Mouse (Mus musculus) layer of hippocampus, adult 9-10 months (tissue): Measurements from ENCODE around the gene Amigo2.

ENCODE experiments used
- DNase-seq: peaks from one replicate; pipeline ENCODE4 v3.0.0; 2022; ENCODE audit warnings: low spot score

Amigo2 gene

DNA sequence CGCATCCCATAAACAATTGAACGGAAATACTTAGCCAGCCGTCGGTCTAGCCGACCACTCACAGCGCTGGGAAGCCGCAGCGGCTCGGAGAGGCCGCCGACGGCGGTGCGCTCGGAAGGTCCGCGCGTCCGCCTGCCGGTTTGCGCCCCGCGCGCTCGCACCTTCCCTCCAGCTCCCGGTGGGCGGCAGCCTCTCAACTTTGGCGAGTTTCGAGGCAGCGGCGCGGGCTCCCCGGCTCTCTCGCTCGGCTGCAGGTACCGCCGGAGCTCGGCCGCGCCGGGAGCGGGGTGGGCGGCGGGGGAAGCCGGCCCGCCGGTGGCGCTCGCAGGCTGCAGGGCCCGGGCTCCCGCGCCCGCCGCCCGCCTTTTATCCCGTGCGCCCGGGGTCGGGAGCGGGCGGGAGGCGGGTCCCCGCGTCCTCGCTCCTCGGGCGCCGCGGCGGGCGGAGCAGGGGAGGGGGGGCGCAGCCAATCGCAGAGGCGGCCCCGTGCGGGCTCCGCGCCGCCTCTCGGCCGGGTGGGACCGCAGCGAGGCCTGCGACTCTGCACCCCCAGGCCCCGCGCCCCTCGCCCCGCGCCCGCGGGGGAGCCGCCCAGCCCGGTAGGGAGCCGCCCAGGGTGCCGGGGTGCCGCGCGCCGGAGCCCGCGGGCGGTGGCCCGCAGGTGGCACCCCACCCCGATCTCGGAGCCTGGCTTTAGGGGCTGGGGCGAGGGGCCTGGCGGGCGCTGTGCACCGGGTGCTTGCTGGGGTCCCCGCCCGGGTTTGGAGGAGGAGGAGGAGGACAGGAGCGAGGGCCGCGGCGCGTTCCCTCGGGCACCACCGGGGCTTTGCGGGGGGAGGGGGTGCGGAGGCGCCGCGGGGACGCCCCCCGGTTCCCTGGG, at the start of gene Amigo2, which contains the start of gene Pced1b:
Amigo2 (minus strand) TSS at position 377 of the 880 bp plus-strand sequence.
Pced1b (plus strand) TSS at position 197 of the 880 bp plus-strand sequence.
- no peak for DNase-seq

DNA sequence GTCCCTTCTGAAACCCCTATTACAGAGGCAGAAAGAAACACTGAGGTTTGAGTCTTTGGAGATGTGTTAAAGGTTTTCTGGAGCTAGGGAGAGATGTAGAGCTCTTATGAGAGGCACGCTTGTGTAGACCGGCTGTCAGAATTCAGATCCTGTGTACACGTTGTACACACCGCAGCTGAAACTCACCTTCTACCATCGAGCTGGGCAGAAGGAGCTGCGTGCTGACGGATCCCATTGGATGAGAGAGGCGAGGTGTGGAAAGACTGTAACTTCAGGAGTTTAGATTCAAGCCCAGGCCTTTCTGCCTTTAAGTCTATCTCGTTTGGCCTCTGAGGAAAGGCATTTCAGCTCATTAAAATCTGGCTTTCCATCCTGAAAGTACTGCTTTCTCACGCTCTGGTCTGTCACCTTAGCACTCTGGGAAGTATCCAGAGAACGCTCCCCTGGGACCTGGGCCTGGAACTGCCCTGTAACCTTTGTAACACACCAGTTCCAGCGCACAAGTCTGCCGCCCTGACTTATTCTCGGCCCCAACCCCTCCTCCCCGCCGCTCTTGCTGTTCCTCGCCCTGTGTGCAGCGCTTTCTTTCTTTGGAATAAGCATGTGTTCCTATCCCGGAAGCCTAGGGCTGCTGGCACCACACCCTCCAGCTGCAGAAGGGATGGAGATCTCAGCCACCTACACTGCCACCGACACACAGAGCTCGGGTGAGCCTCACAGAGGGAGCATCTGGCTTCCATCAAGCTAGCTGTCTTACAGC, 44.4 kb upstream of the Amigo2 start:
- DNase-seq: no peak

- no peak for DNase-seq
These were observed 43.3 kb upstream of the Amigo2 start for GRCm38 (mm10) chr15:97290351-97290750.

GRCm38 (mm10) chr15:97289176-97289575, 42.1 kb upstream of the Amigo2 start:
- no peak for DNase-seq

GRCm38 (mm10) chr15:97288690-97289089, 41.6 kb upstream of the Amigo2 start:
- no peak for DNase-seq

DNA sequence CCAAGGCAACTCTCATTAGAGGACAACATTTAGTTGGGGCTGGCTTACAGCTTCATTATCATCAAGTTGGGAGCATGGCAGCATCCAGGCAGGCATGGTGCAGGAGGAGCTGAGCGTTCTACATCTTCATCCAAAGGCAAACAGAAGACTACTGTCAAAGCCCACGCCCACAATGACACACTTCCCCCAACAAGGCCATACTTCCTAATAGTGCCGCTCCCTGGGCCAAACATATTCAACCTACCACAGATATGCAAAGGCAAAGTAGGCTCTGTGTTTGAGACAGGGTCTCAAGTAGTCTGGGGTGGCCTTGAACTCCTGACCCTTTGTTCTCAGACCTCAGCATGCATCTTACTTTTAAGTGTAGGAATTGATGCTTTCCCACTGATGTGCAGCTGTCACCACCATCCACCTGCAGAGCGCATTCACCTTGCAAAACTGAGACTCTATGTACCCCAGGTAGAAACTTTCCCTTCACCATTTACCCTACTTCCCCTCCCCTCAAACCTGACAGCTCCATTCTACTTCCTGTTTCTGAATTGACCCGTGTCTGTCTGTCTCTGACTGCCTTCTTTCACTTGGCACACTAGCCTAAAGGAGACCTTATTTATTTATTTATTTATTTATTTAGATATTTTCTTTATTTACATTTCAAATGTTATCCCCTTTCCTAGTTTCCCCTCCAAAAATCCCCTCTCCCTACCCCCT, 40.5 kb upstream of the Amigo2 start:
- DNase-seq: no peak

DNA sequence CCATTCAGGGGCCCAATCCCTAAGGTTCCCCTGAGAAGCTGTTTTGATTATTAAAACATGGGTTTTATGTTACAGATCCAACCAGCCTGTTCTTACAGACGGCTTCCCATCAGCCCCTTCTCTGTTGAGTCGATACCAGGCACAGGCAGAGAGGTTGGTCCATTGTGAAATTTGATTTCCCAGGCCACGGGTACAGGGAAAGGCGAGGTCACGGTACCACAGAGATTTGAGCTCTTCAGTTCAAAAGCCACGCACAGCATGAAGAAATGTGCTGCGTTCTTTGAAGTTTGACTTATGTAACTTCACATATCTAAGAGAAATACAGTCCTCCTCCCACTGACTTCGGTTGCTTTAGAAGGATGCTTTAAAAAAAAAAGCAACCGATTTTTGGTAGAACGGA, 39.6 kb upstream of the Amigo2 start:
- no peak for DNase-seq

GRCm38 (mm10) chr15:97285665-97286212, 38.7 kb upstream of the Amigo2 start:
- DNase-seq: no peak

GRCm38 (mm10) chr15:97284201-97284600, 37.1 kb upstream of the Amigo2 start:
- no peak for DNase-seq

GRCm38 (mm10) chr15:97282572-97282881, 35.4 kb upstream of the Amigo2 start:
- DNase-seq: no peak

DNA sequence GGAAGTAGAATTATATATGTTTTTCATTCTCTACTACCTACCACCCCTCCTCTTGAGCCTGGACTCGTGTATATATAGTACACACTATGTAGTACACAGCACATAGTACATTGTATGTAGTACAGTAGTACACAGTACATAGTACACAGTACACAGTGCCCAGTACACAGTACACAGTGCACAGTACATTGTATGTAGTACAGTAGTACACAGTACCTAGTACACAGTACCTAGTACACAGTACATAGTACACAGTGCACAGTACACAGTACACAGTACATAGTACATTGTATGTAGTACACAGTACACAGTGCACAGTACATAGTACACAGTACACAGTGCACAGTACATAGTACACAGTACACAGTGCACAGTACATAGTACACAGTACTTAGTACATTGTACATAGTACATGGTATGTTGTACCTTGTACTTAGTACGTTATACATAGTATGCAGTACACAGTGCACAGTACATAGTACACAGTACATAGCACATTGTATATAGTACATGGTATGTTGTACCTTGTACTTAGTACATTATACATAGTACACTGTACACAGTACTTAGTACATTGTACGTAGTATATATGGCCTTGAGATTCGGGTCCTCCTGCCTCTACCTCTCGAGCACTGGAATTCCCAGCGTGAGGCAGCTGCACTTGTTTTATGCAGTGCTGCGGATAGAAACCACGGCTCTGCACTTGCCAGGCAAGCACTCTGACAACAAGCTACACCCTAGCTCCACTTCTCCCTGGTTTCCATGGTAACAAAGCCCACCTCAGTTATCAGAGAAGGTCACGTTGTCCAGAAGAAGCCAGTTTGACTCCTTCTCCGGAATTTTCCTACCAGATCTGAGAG, 34.9 kb upstream of the Amigo2 start:
- no peak for DNase-seq

DNA sequence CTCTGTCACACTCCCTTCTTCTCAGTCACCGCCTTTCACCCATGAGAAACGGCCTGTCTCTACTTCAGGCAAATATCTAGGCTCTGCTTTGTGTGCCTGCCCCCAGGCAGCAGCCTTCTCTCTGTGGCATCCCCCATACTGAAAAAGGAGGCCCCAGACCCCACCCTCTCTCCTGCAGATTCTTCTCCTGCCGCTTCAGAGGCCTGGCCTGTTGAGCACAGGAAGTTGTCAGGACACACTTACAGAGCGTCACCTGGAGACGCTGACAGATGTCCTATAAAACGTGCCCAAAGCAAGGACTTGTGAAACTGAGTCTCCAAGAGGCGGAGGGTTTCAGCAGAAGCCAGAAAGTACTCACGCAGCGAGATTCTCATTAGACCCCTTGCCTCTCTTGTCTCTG, 33.7 kb upstream of the Amigo2 start:
- DNase-seq: no peak

GRCm38 (mm10) chr15:97280131-97280530, 33.0 kb upstream of the Amigo2 start:
- DNase-seq: no peak

GRCm38 (mm10) chr15:97278340-97278948, 31.4 kb upstream of the Amigo2 start:
- DNase-seq: no peak

GRCm38 (mm10) chr15:97277328-97277727, 30.2 kb upstream of the Amigo2 start:
- no peak for DNase-seq

- no peak for DNase-seq
These were observed 29.6 kb upstream of the Amigo2 start for GRCm38 (mm10) chr15:97276660-97277153.

DNA sequence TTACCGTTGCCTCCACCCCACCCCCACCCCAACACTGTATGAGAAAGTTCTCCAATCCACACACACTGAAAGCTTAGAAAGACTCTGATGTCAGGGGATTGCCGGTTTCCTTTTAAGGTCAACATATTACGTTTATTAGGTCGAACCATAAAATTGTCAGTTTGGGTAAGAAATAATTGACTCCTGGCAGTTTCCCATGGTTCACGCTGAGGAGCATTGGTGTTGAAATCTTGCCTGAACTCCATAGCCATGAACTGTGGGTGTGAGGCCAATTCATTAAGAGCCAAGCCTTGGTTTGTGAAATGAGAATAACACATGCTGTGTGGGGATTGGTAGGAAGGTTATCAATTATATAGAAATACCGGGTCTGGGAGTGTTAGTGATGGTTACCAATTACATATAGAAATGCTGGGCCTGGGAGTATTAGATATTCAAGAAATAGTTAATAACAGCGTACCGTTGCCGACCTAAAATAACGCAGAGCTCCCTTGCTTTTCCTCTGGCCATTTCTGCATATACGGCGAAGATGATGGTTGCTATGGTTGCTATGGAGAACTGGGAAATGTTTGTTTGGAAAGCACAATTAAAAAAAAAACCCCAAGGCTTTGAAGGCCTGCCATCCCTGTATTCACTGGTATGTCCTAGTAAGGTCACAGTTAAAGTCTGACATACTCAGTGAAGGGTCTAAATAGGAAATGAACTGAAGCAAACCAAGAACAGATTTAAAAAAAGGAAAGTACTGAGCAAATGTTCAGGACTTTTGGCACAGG, 28.7 kb upstream of the Amigo2 start:
- DNase-seq: no peak

DNA sequence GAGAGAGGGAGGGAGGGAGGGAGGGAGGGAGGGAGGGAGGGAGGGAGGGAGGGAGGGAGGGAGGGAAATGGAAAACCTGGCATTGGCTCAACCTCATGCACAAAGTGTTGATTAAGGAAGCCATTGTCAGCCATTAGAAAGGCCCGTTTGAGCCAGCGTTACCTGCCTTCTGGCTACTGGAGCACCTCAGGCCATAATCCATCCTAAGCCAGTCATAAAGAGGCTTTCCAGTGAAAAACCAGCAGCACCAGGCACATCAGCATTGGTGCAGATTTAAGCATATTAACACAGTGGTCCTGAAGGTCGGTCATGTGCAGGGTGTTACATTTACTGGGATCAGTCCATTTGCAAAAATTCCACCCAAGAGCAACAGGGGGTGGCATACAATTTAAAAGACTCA, 25.7 kb upstream of the Amigo2 start:
- no peak for DNase-seq

- DNase-seq: no peak
These were observed 25.1 kb upstream of the Amigo2 start for GRCm38 (mm10) chr15:97271985-97272697.
